Mouse (Mus musculus) ovary, postnatal 14 days (tissue): ENCODE results near the gene Hist2h2aa1.
A peak's percentile ranks its signal among the peaks of the same experiment; 100 is the strongest.
"Not testable (repeated sequence)": the region's sequence is repeated elsewhere in the genome, so short reads cannot be mapped to it uniquely, and the experiment has no call there.

Experiments
- DNase-seq: peaks from one replicate; pipeline ENCODE4 v3.0.0; 2022; ENCODE audit warnings: low spot score

Gene Hist2h2aa1

DNA sequence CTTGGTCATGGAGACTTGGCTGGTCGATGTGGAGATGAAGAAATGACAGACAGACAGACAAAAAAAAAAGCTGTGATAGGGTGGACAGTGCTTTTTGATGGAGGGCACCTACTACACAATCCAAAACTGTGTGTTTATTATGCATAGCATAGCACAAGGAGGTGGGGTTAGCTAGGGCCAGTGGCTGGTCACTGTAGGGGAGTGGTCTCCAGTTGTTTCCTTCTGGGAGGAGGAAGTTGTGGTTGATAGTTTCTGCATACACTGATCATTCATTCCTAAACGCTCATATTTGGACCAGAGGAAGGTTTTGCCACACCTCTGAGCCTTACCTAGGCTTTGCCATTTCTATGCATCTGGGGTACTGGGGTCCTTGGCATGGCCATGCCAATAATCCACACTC, 14.9 kb upstream of the Hist2h2aa1 start:
- no peak for DNase-seq

DNA sequence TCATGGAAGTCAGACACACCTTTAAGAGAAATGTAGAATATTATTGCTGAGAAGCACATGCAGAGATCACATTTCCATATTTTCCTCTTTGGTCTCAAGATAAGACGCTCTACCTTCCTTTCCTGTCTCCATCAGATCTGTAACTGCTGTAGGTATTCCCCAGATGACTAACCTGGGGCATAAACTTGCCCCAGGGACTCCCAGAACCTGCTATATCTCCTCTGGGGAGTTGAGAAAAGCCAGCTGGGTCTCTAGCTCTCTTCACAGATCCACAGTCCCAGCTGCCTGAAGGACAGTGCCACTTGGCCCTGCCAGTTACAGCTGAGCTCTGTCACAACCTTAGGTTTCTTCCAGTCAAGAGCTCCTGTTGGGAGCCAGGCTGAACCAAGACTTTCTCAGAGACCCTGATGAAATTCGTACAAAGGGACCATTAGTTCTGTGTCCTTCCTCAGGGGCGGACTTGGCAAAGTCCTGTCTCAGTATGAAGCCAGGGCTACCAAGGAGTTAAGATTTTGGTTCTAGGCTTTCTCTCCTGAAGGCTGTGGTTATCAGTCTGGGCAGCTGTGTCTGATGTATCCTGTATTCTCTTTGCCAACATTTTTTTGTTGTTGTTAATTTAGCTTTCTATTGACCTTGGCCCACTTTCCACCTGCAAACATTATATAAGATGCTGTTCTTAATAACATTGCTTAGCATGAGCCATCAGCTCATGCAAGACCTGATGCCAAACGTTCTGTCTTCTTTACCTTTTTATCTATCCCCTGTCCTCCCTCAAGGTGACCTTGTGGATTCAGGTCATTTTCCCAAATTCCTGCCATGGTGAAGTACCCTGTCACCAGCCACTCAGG, 14.2 kb upstream of the Hist2h2aa1 start:
- no peak for DNase-seq

DNA sequence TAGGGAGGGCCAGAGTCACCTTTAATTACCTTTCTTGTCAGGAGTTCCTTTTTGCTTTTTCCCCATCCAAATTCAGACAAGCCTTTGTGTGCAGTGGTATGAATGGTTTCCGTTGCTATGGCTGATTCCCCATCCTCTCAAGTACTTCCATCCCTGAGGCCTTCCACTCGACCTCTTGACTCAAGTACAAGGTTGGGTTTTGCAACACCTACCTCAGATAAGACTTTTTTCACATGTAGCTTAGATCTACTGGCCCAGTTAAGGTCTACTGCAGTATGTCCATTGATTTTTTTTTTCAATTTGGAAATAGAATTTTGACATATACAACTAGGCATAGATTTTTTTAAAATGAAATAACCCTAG, 13.6 kb upstream of the Hist2h2aa1 start:
- no peak for DNase-seq

DNA sequence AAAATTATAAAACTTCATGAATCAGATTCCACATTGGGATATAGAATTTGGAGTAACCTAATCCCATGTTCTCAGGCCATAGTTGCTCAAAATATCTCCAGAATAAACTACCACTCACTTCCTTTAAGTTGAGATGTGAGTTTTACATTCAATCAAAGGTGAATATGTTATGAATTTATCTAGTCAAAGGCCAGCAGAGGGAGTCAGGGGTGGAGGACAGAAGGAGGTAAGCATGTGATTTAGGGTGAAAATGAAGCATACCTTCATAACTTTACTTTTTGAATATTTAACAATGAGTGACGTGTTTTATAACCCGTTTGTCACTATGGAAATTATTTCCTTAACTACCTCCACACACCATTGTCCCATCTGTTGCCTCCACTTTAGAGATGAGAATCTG, 10.4 kb upstream of the Hist2h2aa1 start:
- DNase-seq, result no peak

GRCm38 (mm10) chr3:96235836-96236235, 9.5 kb upstream of the Hist2h2aa1 start:
- no peak for DNase-seq

GRCm38 (mm10) chr3:96236834-96237334, 8.4 kb upstream of the Hist2h2aa1 start:
- no peak for DNase-seq

DNA sequence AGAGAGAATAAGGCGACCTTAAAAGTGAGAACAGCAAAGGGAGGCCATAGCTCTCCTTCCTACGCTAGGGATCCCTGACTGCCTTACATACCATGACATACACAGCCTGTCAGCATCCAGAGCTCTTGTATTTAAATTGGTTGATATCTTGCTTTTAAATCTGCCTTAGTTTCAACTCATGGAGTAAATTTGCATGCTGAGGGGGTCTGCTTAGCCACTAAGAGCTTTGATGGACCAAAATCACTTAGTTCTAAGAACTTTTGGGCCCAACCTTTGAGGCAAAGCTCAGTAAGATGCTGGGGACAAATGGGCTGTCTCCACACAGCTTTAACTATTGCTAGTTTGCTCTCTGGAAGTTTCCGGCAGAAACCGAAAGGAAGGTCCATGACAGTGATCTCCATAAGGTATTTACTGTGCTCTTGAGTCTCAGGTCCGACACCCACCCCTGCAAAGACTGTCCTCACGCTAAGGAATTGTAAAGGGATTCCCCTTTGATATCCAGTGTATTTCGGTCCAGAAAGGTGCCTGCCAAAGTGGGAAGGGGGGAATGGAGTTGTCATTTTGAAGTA, 7.9 kb upstream of the Hist2h2aa1 start:
- no peak for DNase-seq

DNA sequence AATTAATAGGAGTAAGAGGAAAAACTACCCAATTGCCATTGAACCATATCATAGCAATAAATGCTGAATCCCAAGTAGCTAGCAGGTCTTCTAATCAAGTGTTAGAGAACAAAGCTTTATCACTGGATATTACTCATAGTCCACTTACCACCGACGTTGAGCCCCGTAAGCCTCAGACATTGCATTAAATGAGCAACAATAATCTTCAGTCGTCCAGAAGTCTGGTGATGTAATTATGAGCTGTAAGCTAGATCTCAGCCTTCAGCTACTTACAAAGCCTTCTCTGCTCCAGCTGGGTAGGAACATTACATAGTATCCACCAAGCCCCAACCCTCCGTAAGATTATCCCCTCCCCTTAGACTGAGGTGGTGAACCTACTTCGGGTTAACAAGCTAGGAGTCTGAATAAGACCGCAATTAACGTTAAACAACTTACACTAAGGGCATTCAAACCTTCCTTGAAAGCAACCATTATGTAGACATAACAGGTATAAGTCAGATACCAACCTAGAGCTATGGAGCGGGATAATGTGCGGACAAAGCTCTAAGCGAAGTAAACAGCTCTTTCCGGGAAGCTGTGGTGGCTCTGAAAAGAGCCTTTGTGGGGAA, 7.3 kb upstream of the Hist2h2aa1 start:
- no peak for DNase-seq

GRCm38 (mm10) chr3:96238954-96239793, 6.1 kb upstream of the Hist2h2aa1 start, which contains the start of gene Hist2h3c2:
Gene Hist2h3c2, minus strand, starts transcription at chr3:96239127.
- not testable (repeated sequence) for DNase-seq

GRCm38 (mm10) chr3:96239949-96240798, 5.1 kb upstream of the Hist2h2aa1 start, which contains the start of gene Hist2h2aa2:
Gene Hist2h2aa2, minus strand, starts transcription at chr3:96240276.
- peak; percentile 89 for DNase-seq

- no peak for DNase-seq
These were observed 4.5 kb upstream of the Hist2h2aa1 start for GRCm38 (mm10) chr3:96240799-96241197.

DNA sequence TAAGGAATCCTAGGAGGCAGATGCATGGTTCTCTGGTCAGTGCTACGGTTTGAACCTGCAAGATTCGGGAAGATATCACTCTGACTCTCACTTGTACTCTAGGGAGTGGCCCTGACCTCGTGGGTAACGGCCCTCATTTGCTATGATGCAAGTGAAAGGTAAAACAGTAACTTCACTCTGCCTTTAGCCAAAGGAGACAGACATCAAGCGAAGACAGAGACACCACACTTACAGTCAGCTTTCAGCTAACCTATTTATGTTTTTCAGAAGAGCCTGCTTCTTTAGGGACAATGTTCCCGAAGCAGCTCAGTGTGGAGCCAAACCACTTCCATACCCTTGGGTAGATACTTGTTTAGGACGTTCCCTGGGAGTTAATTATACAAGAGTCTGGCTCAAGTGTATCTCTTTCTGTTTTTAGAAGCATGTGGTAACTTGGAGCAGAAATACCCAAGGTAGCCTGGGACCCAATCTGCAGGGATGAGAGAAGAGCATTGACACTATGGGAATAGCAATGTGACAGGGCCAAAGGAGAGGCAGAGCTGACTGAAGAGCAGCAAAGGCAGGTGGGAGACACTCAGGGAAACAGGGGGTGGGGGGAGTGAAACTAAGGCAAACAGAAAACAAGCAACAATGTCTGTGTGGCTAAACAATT, 1.2 kb upstream of the Hist2h2aa1 start:
- DNase-seq, result no peak

GRCm38 (mm10) chr3:96246018-96246417, 721 bp downstream of the Hist2h2aa1 start:
- not testable (repeated sequence) for DNase-seq

GRCm38 (mm10) chr3:96246427-96246856, 1.1 kb downstream of the Hist2h2aa1 start, which contains the start of gene Hist2h3c1:
Gene Hist2h3c1, plus strand, starts transcription at chr3:96246685.
- DNase-seq, result not testable (repeated sequence)

- no peak for DNase-seq
These were observed 2.3 kb downstream of the Hist2h2aa1 start for GRCm38 (mm10) chr3:96247356-96248140.

- DNase-seq, result no peak
These were observed 3.1 kb downstream of the Hist2h2aa1 start for GRCm38 (mm10) chr3:96248141-96249033.

DNA sequence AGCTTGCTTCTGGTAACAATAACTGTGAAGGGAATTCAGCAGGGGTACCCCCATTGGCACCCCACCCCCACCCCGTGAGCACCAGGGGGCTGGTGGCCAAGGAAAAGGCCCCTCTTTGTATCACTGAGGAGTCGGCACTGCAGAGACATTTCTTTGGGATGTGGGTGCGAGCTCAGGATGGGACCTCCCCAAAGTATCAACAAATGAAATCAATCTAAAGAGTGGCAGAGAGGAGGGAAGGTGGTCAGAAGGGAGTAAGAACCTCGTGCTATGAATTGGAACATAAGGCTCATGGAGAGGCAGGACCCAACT, 3.7 kb downstream of the Hist2h2aa1 start:
- DNase-seq, result no peak

GRCm38 (mm10) chr3:96250890-96251289, 5.6 kb downstream of the Hist2h2aa1 start:
- DNase-seq, result no peak

GRCm38 (mm10) chr3:96251787-96252186, 6.5 kb downstream of the Hist2h2aa1 start:
- no peak for DNase-seq
